Mouse (Mus musculus): ENCODE measurements around the gene N4bp2.
"Not testable (repeated sequence)": the region's sequence is repeated elsewhere in the genome, so short reads cannot be mapped to it uniquely, and the experiment has no call there.

Gene N4bp2

GRCm38 (mm10) chr5:65763916-65764785 lies 830 bp downstream of the N4bp2 start:
- no peak for DNase-seq (ENCODE audit: extremely low spot score)

- peak; percentile 86 for DNase-seq (ENCODE audit: extremely low spot score)
Measured at GRCm38 (mm10) chr5:65764786-65765634, 1.7 kb downstream of the N4bp2 start.

- no peak for DNase-seq (ENCODE audit: extremely low spot score)
Measured at GRCm38 (mm10) chr5:65765635-65765911, 2.3 kb downstream of the N4bp2 start.

GRCm38 (mm10) chr5:65768007-65768406 lies 4.7 kb downstream of the N4bp2 start:
- DNase-seq (ENCODE audit: extremely low spot score): no peak

GRCm38 (mm10) chr5:65770065-65770464 lies 6.7 kb downstream of the N4bp2 start:
- no peak for DNase-seq (ENCODE audit: extremely low spot score)

GRCm38 (mm10) chr5:65770493-65770892 lies 7.2 kb downstream of the N4bp2 start:
- DNase-seq (ENCODE audit: extremely low spot score): no peak

- DNase-seq (ENCODE audit: extremely low spot score): not testable (repeated sequence)
Measured at GRCm38 (mm10) chr5:65773957-65774356, 10.6 kb downstream of the N4bp2 start.

GRCm38 (mm10) chr5:65776166-65776565 lies 12.8 kb downstream of the N4bp2 start:
- no peak for DNase-seq (ENCODE audit: extremely low spot score)

GRCm38 (mm10) chr5:65776907-65777306 lies 13.6 kb downstream of the N4bp2 start:
- DNase-seq (ENCODE audit: extremely low spot score): no peak

- not testable (repeated sequence) for DNase-seq (ENCODE audit: extremely low spot score)
Measured at GRCm38 (mm10) chr5:65778986-65779385, 15.7 kb downstream of the N4bp2 start.

GRCm38 (mm10) chr5:65779401-65780063 lies 16.2 kb downstream of the N4bp2 start:
- no peak for DNase-seq (ENCODE audit: extremely low spot score)

- no peak for DNase-seq (ENCODE audit: extremely low spot score)
Measured at GRCm38 (mm10) chr5:65781147-65781715, 17.9 kb downstream of the N4bp2 start.

GRCm38 (mm10) chr5:65781769-65782715 lies 18.7 kb downstream of the N4bp2 start:
- DNase-seq (ENCODE audit: extremely low spot score): no peak

- DNase-seq (ENCODE audit: extremely low spot score): no peak
Measured at GRCm38 (mm10) chr5:65790604-65791225, 27.4 kb downstream of the N4bp2 start.

GRCm38 (mm10) chr5:65794202-65794601 lies 30.9 kb downstream of the N4bp2 start:
- DNase-seq (ENCODE audit: extremely low spot score): no peak

- DNase-seq (ENCODE audit: extremely low spot score): no peak
Measured at GRCm38 (mm10) chr5:65794702-65795101, 31.4 kb downstream of the N4bp2 start.

GRCm38 (mm10) chr5:65795293-65795993 lies 32.1 kb downstream of the N4bp2 start:
- DNase-seq (ENCODE audit: extremely low spot score): no peak

- DNase-seq (ENCODE audit: extremely low spot score): no peak
Measured at GRCm38 (mm10) chr5:65795994-65796298, 32.6 kb downstream of the N4bp2 start.

- DNase-seq (ENCODE audit: extremely low spot score): no peak
Measured at GRCm38 (mm10) chr5:65823601-65824133, 60.3 kb downstream of the N4bp2 start.

GRCm38 (mm10) chr5:65826476-65826875 lies 63.2 kb downstream of the N4bp2 start:
- DNase-seq (ENCODE audit: extremely low spot score): no peak
